Mouse (Mus musculus): ENCODE results near the gene Cpt1b. TPM values are rescaled to one million over a fixed set of nuclear protein-coding genes. Genes with fewer than 3 reads are reported as not detected.

Cpt1b gene
- polyA plus RNA-seq, 1 experiment from 2014 or later: 0.51 TPM

DNA sequence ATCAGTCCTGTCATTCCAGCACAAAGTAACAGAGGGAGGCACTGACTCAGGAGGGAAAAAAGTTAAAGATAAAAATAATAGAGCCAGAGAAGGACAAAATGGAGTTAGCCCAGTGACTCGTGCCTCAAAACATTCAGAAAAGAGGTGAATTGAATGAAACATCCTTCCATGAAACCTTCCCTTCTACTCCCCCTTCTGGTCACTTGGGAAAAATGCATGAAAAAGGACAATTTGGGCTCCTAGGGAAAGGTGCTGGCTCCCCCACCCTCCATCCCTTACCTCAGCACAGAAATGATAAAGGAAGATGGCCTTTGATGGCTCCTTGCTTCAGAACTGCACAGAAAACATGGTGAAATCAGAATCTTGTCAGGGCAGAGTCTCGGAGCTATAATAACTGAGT is 42.9 kb upstream of the Cpt1b start:
- 24% methylated on average over 2 of the region's 2 CpGs for WGBS
- H3K9me3 ChIP-seq (ENCODE audit: control insufficient read depth, low read length): no peaks in the 10 kb centered on the region
- H3K4me1 ChIP-seq (replicated peaks; ENCODE audit: control insufficient read depth, insufficient read depth): no peaks in the 10 kb centered on the region
- H3K4me2 ChIP-seq (replicated peaks; ENCODE audit: low read depth): no peak overlapping the region
- no peak overlapping the region for H3K9ac ChIP-seq (ENCODE audit: low read length)
- H3K36me3 ChIP-seq (ENCODE audit: control insufficient read depth, insufficient read depth, low read length): no peaks in the 10 kb centered on the region
- H3K4me3 ChIP-seq (ENCODE audit: low read depth, low read length): no peak overlapping the region
- no peak for ATAC-seq (ENCODE audit: low FRiP score, low TSS enrichment)
- no peak for DNase-seq (ENCODE audit: low spot score)
- TF ChIP-seq CTCF (IDR thresholded peaks at IDR 0.05; ENCODE audit: low read depth) (peak; percentile 77), EP300 (optimal IDR thresholded peaks at IDR 0.05) (no peak)
- no peaks in the 10 kb centered on the region for H3K27me3 ChIP-seq (ENCODE audit: control insufficient read depth, insufficient read depth, low read length)
- no peak overlapping the region for H3K27ac ChIP-seq (replicated peaks)

DNA sequence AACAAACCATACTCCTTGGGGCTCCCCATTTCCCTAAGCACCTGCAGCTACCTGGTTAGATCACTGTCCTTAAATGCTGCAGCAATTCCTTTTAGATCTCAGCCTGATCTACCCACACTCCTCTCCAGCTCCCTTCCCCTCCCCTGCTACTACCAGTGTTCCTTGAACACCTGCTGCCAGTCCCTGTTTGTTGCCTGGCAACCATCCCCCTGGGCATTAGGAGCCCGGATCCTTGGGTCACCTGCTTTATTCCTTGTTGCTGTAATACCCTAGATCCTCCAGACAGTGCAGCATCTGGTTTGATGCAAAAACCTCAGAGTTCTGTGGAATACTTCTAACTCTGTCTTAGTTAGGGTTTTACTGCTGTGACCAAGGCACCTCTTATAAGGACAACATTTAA is 39.4 kb upstream of the Cpt1b start:
- no peak overlapping the region for H3K4me3 ChIP-seq (ENCODE audit: low read depth, low read length)
- WGBS: 9% methylated on average over 1 of the region's 1 CpGs
- no peaks in the 10 kb centered on the region for H3K4me1 ChIP-seq (replicated peaks; ENCODE audit: control insufficient read depth, insufficient read depth)
- no peaks in the 10 kb centered on the region for H3K27me3 ChIP-seq (ENCODE audit: control insufficient read depth, insufficient read depth, low read length)
- no peaks in the 10 kb centered on the region for H3K36me3 ChIP-seq (ENCODE audit: control insufficient read depth, insufficient read depth, low read length)
- H3K9ac ChIP-seq (ENCODE audit: low read length): no peak overlapping the region
- no peak for TF ChIP-seq CTCF (IDR thresholded peaks at IDR 0.05; ENCODE audit: low read depth)
- no peak for TF ChIP-seq EP300 (optimal IDR thresholded peaks at IDR 0.05)
- no peak overlapping the region for H3K4me2 ChIP-seq (replicated peaks; ENCODE audit: low read depth)
- DNase-seq (ENCODE audit: low spot score): no peak
- H3K27ac ChIP-seq (replicated peaks): no peak overlapping the region
- ATAC-seq (ENCODE audit: low FRiP score, low TSS enrichment): no peak
- H3K9me3 ChIP-seq (ENCODE audit: control insufficient read depth, low read length): no peaks in the 10 kb centered on the region

DNA sequence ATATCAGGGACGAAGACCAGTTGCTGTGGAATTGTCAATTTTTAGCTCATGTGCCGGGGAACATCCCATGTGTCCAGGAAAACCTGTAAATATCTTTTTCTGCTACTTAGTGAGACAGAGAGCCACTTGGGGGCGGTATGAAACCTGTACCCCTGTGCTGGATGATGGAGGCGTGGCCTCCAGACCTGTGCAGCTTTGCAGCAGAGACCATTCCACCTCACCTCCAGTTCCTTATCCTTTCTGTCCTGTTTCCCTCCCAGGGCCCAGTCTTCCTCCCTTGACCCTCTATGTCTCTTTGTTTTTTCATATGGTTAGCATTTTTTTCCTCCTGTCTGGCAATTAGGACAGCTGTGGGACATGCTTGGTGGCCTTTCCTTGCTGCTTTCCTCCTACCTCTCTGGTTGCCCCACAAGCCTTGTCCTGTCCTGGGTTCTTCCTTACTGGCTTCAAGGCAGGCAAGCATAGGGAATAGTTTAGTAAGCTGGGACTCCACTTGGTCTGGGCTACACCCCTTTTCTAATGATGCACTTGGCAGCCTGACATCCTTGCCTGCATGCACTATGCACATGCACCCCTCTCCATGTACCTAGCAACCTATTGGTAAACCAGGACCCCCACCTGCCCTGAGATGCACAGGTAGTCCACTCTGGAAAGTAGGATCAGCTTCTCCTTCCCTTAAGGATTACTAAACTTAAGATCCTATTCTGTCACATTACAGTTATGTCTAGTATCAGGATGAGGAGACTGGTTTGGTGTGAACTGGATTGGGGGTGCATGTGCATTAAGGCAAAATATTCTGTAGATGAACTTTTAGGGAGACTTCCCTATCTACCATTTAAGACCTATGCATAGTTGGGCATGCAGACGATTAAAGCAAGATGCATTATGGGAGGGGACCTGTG is 37.9 kb upstream of the Cpt1b start:
- Histone ChIP-seq H3K9me3 (ENCODE audit: control insufficient read depth, low read length) (no peaks in the 10 kb centered on the region), H3K4me3 (ENCODE audit: low read depth, low read length) (no peak overlapping the region), H3K4me1 (replicated peaks; ENCODE audit: control insufficient read depth, insufficient read depth) (no peaks in the 10 kb centered on the region), H3K36me3 (ENCODE audit: control insufficient read depth, insufficient read depth, low read length) (no peaks in the 10 kb centered on the region), H3K4me2 (replicated peaks; ENCODE audit: low read depth) (no peak overlapping the region), H3K9ac (ENCODE audit: low read length) (no peak overlapping the region), H3K27ac (replicated peaks) (no peak overlapping the region), H3K27me3 (ENCODE audit: control insufficient read depth, insufficient read depth, low read length) (no peaks in the 10 kb centered on the region)
- TF ChIP-seq CTCF (IDR thresholded peaks at IDR 0.05; ENCODE audit: low read depth): peak; percentile 46
- TF ChIP-seq EP300 (optimal IDR thresholded peaks at IDR 0.05): no peak
- no peak for ATAC-seq (ENCODE audit: low FRiP score, low TSS enrichment)
- WGBS: 41% methylated on average over 5 of the region's 5 CpGs
- DNase-seq (ENCODE audit: low spot score): no peak

DNA sequence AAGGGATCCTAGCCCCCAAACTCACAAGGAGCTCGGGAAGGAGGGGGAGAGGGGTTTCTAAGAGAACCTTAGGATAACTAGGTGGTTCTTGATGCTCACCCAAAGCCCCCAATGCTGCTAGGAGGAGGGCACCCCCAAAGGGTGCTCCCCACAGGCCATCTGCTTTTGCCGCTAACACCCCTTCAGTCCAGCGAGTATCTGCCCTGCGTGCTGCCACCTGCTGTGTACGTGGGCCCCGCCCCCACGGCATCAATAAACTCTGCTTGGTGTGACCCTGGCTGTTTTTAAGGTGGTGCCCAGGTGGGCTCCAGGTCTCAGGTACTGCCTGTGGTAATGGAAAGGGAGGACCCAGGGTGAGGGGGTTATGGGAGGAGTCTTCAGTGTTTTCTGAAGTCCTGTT is 36.5 kb upstream of the Cpt1b start:
- H3K9ac ChIP-seq (ENCODE audit: low read length): no peak overlapping the region
- TF ChIP-seq CTCF (IDR thresholded peaks at IDR 0.05; ENCODE audit: low read depth) (no peak), EP300 (optimal IDR thresholded peaks at IDR 0.05) (no peak)
- H3K36me3 ChIP-seq (ENCODE audit: control insufficient read depth, insufficient read depth, low read length): no peaks in the 10 kb centered on the region
- no peak overlapping the region for H3K4me2 ChIP-seq (replicated peaks; ENCODE audit: low read depth)
- no peak overlapping the region for H3K4me3 ChIP-seq (ENCODE audit: low read depth, low read length)
- H3K4me1 ChIP-seq (replicated peaks; ENCODE audit: control insufficient read depth, insufficient read depth): no peaks in the 10 kb centered on the region
- no peaks in the 10 kb centered on the region for H3K27me3 ChIP-seq (ENCODE audit: control insufficient read depth, insufficient read depth, low read length)
- no peak overlapping the region for H3K27ac ChIP-seq (replicated peaks)
- DNase-seq (ENCODE audit: low spot score) (no peak), ATAC-seq (ENCODE audit: low FRiP score, low TSS enrichment) (no peak)
- WGBS: 71% methylated on average over 7 of the region's 7 CpGs
- no peaks in the 10 kb centered on the region for H3K9me3 ChIP-seq (ENCODE audit: control insufficient read depth, low read length)

DNA sequence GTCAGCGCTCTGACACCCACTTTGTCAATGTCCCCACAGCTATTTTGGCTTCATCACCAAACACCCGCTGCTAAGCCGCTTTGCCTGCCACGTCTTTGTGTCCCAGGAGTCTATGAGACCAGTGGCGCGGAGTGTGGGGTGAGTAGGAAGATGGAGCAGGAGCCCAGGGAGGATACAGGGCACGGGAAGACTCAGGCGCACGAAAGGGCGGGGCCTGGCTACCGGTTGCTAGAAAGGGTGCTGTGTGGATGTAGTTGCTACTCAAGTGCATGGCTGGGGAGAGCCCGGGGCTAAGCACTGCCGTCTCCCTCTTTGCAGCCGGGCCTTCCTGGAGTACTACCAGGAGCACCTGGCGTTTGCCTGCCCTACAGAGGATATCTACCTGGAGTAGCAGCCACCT is 35.7 kb upstream of the Cpt1b start:
- 72% methylated on average over 15 of the region's 15 CpGs for WGBS
- Histone ChIP-seq H3K9ac (ENCODE audit: low read length) (no peak overlapping the region), H3K9me3 (ENCODE audit: control insufficient read depth, low read length) (no peaks in the 10 kb centered on the region), H3K27me3 (ENCODE audit: control insufficient read depth, insufficient read depth, low read length) (no peaks in the 10 kb centered on the region), H3K4me3 (ENCODE audit: low read depth, low read length) (no peak overlapping the region), H3K27ac (replicated peaks) (no peak overlapping the region), H3K4me1 (replicated peaks; ENCODE audit: control insufficient read depth, insufficient read depth) (no peaks in the 10 kb centered on the region), H3K36me3 (ENCODE audit: control insufficient read depth, insufficient read depth, low read length) (no peaks in the 10 kb centered on the region), H3K4me2 (replicated peaks; ENCODE audit: low read depth) (no peak overlapping the region)
- DNase-seq (ENCODE audit: low spot score): no peak
- no peak for ATAC-seq (ENCODE audit: low FRiP score, low TSS enrichment)
- TF ChIP-seq EP300 (optimal IDR thresholded peaks at IDR 0.05) (no peak), CTCF (IDR thresholded peaks at IDR 0.05; ENCODE audit: low read depth) (no peak)

DNA sequence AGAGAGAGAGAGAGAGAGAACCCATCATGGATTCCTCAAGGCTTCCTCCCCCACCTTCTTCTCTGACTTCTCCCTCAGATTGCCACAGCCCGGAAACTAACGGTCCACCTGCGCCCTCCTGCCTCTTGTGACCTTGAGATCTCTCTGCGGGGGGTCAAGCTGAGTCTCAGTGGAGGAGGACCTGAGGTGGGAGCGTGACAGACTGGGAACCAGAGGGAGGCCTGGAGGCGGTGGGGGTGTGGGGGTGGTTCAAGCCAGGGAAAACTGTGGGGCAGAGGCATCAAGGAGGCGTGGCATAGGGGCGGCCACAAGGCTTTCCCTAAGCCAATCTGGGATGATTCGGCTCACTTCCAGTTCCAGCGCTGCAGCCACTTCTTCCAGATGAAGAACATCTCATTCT is 34.6 kb upstream of the Cpt1b start:
- Histone ChIP-seq H3K4me3 (ENCODE audit: low read depth, low read length) (no peak overlapping the region), H3K36me3 (ENCODE audit: control insufficient read depth, insufficient read depth, low read length) (no peaks in the 10 kb centered on the region), H3K9me3 (ENCODE audit: control insufficient read depth, low read length) (no peaks in the 10 kb centered on the region), H3K27me3 (ENCODE audit: control insufficient read depth, insufficient read depth, low read length) (no peaks in the 10 kb centered on the region), H3K27ac (replicated peaks) (no peak overlapping the region), H3K4me2 (replicated peaks; ENCODE audit: low read depth) (no peak overlapping the region), H3K9ac (ENCODE audit: low read length) (no peak overlapping the region), H3K4me1 (replicated peaks; ENCODE audit: control insufficient read depth, insufficient read depth) (no peaks in the 10 kb centered on the region)
- DNase-seq (ENCODE audit: low spot score): no peak
- ATAC-seq (ENCODE audit: low FRiP score, low TSS enrichment): no peak
- TF ChIP-seq EP300 (optimal IDR thresholded peaks at IDR 0.05) (no peak), CTCF (IDR thresholded peaks at IDR 0.05; ENCODE audit: low read depth) (no peak)
- 59% methylated on average over 10 of the region's 10 CpGs for WGBS

All from stomach, postnatal 0 days (tissue).